Mouse (Mus musculus) gastrocnemius, adult 8-10 months (tissue): Measurements from ENCODE around the gene Nudt9. TPM values are rescaled to one million over a fixed set of nuclear protein-coding genes. Genes with fewer than 3 reads are reported as not detected.

Source experiments
- DNase-seq, 2 experiments: peaks; one replicate each; pipeline ENCODE4 v3.0.0; 2022; ENCODE audit warnings: low spot score in 2 of 2
- total RNA-seq, 4 experiments: library from RNA; stranded (reverse); gene quantifications; 2 replicates each; pipeline ENCODE4 v1.2.4; 2022

Gene Nudt9
- total RNA-seq, 4 experiments from 2014 or later = 62.8 to 74.7 (median 69.1) TPM

DNA sequence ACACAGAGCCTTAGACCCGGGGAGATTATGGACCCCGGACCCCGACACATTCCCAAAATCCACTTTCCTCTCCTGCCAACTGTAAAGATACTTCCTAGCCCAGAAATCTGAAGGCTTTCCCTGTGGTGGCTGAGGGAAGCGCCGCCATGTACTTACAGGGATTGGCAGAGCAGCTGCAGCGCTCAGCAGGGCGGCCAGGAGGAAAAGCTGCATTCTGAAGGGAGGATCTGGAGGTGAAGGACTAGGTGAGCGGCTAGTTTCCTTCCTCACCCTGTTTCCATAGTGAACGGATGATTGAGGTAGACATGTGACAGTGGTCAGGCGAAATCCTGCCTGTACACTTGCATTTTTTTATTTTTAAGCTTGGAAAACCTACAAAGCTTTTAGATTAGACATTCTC lies 30.3 kb downstream of the Nudt9 start:
- no peak for DNase-seq

DNA sequence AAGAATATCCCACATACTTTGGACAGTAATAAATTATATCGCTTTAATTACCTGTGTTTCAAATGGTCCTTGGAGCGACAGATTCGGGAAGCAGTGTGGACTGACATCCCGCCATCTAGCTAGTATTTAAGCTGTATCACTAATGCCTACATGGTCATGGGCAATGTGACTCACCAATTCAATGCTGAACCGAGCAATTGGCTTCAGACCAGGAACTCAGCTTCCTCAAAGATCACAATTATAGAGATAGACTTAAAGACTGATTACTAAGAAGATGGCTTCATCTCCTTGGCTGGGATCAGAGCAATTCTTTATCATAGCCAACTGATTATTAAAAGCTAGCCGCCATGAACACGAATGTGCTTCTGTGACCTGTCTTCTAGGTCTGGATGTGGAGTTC lies 31.4 kb downstream of the Nudt9 start, which contains the start of gene Gm17660:
TSS of gene Gm17660 (minus strand) at position 101 of the 400 bp plus-strand sequence.
- no peak for DNase-seq

DNA sequence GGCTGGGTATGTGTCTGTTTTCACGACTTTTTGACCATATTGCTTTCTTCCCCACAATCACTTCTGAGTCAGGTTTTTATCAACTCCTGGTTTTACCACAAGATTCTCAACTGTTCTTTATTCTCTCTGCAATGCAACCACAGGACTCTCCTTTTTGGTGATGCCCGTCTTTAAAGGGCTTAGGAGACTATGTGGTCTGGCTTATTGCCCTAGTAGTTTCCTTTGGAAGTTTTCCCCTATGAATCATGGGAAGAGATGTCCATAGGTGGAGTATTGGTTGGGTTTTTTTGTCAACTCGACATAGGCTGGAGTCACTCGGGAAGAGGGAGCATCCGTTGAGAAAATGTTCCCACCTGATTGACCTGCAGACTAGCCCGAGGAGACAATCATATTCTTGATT lies 34.6 kb downstream of the Nudt9 start:
- no peak for DNase-seq

DNA sequence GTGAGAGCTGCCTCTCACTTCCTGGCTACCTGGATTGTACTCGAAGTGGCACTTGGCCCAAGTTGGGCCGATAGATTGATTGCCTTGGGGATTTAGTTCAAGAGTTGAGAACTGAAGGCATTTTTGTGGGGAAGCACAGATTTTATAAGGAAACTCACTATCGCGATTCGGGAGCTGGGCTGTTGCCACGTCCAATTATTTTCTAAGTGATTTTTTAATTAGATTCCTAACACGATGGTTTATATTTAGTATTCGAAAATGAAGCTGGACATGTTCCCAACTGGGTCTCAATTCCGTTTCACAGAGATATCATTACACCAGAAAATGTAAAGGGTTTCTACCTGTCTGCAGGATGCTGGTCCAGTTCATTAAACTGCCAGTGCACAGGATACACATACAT lies 39.3 kb downstream of the Nudt9 start:
- DNase-seq = no peak

DNA sequence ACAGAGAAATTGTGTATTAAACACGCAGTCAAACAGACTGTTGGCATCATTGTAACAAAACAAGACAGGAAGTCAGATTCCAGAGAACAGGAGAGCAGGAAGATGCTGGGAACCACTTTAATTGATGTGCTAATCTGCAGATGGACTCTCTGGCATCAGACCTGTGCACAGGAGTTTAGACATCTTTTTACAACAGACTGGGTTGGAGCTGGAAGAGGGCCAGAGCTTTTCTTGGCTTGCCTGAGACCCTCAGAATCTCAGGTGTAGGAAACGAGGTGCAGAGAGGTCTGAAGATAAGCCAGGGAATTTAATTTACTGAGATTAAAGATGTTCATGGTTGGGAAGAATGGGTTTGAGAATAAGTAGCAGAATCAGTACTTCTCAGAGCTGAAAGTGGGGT lies 43.6 kb downstream of the Nudt9 start:
- no peak for DNase-seq

DNA sequence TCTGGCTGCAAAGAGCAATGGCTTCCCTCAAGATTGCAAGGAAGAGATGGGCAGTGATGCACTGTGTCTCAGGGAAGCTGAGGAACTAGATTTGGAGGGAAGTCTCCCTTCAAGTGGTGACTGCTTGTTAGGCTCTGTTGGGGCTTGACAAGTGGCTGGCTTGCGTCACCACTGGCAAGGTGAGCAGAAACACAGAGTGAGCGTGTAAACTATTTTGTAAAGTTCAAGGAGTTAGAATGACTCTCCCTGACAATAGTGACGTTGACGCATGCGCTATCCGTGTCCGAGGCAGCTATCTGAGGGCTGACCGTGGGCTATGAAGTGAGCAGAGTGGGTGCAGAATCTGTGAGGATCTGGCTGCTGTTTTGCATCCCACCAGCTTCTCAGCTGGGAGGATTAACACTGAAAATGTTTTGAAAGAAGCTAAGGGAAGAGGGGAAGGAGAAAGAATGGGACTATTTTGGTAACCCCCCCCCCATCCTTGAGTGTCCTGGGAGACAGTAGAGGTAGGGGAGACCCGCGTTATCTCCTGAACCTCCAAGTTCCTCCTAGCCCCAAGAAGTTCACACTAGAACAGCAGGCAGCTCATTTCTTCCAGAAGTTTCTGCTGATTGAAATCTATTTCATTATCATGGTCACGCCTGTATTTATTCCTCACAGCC lies 49.4 kb downstream of the Nudt9 start:
- no peak for DNase-seq

DNA sequence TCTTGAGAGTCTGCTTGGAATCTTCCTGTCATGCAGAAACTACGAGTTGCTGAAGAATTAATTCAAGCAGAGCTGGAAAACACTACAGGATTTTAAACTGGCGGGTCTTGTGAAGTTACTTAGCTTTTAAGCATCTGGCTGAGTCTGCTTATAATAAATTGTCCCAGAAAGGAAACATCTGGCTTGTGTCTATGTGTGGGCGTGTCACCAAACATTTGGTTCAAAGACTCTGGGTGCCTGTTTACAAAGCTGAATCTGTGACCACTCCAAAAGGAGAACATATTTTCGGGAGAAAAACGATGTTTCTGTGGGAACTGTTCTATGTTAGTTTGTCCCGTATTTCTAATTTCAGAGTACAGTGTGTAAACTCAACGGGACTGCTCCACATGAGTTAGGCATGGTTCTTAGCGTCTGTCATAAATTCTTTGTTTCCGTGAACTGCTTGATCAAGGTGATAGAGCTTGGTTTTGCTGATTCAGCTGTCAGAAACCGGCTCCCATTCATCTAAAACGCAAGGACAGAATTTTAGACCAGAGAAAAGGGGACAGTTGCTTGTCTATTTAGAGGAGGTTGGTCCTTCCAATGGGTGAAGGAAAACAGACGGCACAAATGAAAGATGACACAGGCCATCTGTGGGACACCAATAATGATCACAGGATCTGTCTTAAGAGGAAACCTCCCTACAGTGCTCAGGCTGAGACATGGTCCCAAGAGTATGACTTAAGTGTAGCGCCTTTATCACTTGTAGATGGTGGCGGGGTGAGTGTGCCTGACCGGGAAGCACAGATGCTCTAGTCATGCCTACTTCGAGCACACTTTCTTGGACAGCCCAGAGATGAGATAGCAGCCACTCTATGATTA lies 50.2 kb downstream of the Nudt9 start:
- DNase-seq = no peak

DNA sequence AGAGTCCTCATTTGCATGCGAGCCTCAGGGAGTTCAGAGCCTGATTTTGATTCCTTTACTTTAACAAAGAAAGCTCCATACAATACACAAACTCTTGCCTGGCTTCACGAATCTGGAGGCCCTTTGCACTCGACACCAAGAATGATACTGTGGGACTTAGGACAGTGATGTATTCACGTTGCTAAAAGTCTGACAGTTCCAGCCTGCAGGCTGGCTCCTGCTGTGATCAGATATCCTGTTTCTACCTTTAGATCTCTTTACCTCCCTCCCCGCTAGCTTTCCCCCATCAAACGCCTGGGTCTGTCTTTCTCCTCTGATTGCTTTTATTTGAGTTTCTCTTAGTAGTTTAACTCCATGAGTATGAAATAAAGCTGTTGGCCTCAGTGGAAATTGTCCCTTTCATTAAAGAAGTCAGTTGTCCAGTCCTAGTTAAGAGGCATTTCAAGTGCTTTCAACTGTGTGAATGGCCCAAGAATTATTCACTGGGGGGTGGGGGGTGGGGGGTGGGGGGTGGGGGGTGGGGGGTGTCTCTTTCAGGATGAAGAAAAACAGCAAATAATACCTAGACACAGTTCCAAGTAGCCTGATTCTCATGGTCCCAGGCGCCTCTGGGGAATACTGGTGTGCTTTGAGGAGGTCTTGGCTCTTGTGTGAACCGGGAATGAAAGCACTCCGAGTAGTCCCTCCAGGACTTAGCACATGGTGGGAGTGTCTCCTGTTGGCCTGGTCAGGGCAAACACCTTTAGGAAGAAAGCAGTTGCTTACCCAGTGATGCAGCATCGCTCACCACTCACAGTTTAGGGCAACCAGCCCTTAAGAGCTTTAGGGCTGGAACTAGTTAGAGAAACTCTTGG lies 55.8 kb downstream of the Nudt9 start:
- no peak for DNase-seq

DNA sequence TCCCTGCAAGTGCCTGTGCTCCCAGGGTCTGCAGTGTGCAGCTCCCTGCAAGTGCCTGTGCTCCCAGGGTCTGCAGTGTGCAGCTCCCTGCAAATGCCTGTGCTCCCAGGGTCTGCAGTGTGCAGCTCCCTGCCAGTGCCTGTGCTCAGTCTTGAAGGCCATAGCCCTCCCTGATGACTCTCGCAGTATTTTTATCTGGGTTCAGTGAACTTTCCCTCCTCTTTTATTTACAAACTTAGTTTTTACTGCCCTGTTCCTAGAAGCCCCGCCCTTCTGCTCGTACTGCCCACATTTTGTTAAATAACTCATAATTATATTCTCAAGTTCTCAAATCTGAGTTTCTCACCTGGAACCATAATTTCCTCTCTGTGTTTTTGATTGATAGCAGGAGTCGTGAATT lies 57.1 kb downstream of the Nudt9 start:
- DNase-seq = no peak

DNA sequence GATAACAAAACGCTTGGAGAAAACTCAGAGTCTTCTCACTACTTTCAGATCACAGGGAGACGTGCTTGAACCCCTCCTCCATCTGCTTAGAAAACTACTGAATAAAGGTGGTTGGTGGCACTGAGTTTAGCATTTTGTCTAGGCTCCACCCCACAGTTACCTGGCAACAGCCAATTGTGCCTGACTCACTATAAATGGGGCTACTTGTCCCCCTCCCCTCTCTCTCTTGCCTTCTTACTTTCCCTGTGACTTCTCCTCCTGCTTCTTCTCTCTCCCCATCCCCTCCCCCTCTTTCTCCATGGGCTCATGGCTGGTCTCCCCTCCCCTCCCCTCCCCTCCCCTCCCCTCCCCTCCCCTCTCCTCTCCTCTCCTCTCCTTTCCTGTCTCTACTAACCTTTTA lies 58.0 kb downstream of the Nudt9 start:
- DNase-seq = no peak

DNA sequence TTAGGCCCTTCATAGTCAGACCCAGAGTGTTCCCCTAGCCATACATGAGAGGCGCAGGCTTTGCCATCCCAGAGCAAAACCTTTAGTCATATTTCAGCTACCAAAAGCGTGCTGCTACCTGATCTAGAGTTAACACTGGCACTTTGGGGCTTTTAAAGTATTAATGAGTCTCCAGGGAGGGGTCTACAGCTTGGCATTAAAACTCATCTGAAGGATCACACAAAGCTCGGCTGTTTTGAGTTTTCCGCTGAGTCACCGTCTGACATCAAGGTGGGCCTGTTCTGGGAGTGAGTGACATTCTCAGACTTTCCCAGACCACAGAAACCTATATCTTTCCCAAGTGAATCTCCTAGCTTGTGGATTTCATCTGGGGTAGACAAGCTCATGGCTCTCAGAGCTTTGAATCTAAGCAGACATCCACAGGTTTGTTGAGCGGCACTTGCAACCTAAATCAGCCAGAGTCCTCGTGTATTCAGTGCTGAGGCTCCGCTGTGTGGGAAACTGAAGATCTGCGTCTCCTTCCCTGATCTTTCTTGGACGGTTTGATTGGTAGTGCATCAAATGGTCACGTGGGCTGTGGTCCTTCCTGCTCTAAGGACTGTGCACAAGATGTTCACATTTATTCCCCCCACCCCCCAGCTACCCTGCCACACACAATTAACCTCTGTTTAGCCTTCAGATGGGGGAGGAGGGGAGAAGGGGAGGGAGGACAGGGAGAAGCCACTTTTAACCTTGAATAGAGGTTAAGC lies 62.2 kb downstream of the Nudt9 start:
- DNase-seq = no peak

DNA sequence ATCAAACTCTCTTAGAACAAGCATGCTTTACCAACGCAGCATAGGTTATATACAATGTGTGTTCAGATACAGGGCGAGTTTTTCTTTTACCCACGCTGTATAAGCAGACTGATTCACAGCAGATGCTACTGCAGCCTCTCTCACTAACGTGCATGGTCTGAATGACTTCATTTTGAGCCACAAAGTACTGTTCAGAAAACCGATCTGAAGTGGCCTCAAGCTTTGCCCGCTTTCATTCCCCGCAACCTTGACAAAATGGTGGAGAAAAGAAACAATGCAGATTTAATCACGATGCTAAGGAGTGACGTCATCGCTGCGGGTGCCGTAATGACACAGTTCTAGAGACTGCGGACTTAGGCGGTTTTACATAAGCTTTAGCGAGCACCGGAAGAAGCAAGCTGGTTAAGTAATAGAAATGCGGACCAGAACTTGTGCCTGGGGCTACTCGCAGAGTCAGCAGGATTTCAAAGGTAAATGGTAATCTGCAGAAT lies 62.8 kb downstream of the Nudt9 start:
- no peak for DNase-seq

DNA sequence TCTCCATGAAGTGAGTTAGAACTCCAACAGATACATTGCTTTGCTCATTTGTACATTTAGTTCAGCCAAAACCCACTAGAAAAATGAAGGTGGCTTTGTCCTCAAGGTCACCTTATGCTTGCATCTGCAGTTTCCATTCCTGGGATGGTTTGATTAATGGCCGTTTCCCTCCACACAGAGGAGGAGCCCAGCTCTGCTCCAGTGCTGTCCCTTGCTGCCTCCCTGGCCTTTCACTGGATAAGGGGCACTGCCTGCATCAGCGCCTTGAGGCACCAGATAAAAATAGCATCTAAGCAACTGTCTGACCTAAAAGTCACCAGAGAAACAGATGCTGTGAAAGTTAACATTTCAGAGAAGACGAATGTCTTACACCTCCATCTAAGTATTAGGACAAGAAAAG lies 63.4 kb downstream of the Nudt9 start:
- DNase-seq = peak in 1 of 2 experiments; percentile 45

DNA sequence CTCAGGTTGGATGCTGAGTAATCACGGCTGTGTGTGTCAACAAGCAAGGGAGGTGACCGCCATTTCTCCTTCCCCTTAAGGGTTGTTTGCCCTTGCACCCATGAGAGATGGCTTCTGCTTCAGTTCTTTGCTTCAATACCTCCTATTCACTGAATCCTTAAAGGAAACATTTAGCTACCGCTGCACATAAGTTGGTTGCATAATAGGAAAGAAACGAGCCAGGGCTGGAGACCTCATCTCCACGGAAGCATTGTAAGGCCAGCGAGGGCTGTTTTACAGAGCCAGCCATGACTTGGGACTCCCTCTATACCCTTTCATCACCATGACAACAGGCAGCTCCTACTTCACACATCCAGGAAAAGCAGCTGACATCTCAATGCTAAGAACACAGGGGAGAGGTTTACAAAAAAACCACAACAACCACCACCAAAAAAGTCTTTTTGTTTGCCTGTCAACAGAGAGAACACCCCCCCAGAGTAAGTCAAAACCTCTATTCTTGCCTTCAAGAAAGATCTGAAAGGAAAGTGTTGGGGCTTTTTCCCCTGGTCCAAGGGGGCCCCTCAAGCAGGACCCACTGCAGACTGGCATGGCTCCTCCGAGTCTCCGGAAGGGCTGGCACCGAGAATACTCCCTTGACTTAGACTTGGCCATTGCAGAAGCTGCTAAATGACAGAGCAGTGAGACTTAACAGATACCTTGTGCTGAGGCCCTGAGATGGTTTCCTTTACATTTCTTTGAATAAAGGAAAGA lies 64.2 kb downstream of the Nudt9 start:
- no peak for DNase-seq

DNA sequence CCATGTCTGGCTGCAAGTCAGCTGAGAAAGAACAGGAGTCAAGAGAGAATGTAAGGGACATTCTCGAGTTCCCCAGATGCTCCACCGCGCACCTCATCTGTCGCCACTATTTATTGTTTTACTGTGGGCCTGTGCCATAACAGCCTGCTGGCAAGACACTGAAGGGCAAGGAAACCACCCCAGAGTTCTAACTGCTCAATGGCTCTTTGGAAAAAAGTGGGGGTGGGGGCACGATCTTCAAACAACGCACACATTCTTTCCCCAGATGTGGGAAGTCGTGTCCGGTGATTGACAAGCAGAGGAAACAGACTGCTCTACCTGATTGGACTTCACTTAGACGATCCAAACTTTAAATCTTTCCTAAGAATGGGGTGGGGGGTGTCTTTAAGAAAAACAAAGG lies 65.9 kb downstream of the Nudt9 start:
- no peak for DNase-seq

DNA sequence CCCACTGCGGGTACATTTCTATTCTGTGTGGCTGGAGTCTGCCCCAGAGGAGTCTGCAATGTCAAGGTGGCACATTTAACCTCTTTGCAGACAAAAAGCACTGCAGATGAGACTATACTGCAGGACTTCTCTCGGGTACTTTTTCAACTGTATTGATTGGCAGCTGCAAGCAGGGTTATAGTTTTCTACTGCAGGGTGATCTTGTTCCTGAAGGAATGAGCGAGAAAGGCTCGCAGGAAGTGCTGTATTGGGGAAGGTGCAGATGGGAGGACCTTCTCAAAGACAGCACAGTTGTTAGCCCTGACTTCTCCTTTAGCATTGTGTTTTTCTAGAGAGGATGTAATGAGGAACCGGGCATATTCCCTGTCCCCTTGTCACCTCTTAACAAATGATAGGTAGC lies 66.4 kb downstream of the Nudt9 start:
- no peak for DNase-seq

DNA sequence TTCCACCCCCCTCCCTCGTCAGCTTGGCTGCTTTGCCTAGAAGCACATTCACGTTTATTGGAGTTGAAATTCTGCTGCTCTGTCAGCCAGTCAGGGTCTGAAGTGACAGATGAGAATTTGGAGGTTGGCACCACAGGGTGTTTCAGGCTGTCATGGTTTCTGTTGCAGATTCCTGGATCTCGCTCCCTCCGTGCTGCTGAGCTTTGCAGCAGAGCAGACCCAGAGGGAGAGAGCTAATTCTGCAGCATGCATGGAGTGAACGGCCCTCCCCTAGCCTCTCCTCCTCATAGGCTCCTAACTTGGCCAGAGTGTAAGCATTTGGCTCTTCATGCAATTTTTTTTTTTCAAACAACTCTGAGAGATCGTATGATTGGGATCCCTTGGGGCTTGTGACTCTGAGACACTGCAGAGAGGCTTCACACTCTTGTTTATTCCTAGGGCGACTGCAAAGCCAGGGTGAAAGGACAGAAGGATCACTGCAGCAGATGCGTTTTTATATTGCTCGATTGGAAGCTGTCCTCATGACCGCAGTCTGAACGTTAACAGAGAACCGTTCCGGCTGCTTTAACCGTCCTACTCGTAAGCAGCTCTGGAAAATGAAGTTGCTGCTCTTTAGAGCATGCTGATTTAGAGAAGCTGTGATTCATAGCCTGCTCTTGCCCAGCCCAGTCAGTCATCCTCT lies 67.5 kb downstream of the Nudt9 start, which contains the start of gene Sparcl1:
TSS of gene Sparcl1 (minus strand) at position 243 of the 682 bp plus-strand sequence.
- DNase-seq = peak; percentile 29 to 48
